Mouse (Mus musculus): ENCODE data around the gene Cog1. TPM values are rescaled to one million over a fixed set of nuclear protein-coding genes. Genes with fewer than 3 reads are reported as not detected.
A peak's percentile ranks its signal among the peaks of the same experiment; 100 is the strongest.

The Cog1 gene
- polyA plus RNA-seq, 1 experiment from 2014 or later = 19.6 TPM

DNA sequence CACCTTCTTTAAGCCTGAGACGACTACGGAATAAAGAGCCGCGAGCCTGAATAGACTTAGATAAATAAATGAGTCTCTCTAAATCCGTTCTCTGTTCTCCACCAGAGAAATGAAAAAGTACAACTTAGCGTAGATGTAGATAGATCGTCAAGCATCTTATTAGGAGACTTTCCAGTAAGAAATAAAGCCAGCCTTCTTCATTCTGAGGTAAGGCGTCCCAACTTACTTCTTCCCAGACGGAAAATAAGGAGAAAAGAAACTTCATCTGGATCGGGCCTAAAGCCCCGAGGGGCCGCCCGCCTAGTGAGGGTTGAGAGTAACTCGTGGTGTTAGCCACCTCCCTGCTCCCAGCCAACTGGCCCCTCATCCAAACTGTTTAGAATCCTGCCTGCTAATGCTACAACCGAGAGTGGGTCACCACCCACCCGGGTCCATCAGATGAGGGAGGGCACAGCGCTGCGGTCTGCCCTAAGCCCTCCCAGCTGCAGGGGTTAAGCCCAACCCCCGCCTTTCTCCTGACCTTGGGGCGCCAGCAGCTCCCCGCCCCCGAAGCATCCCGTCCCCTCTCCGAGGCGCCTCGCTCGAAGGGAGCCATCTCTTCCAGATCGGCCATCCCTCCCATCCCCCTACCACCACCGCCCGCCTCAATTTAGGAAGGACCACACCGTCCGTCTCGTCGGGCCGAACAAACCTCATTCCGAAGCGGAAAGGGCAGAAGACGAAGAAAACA lies 34.1 kb downstream of the Cog1 start:
- peak overlapping the region; percentile 87 for H3K4me2 ChIP-seq (replicated peaks; ENCODE audit: low read depth)
- no peaks in the 10 kb centered on the region for H3K9me3 ChIP-seq (ENCODE audit: control insufficient read depth)
- H3K27ac ChIP-seq (ENCODE audit: low read depth, low read length) = peak overlapping the region; percentile 96
- 2% methylated on average over 38 of the region's 38 CpGs for WGBS
- peak overlapping the region; percentile 86 for H3K9ac ChIP-seq (ENCODE audit: low read depth, low read length)
- no peak for TF ChIP-seq CTCF (IDR thresholded peaks at IDR 0.05; ENCODE audit: low read depth)
- peaks cover 5% of the 10 kb centered on the region for H3K36me3 ChIP-seq (ENCODE audit: control insufficient read depth, insufficient read depth)
- peak; percentile 6 for ATAC-seq
- peaks cover 11% of the 10 kb centered on the region for H3K4me1 ChIP-seq (replicated peaks; ENCODE audit: control insufficient read depth, insufficient read depth, low read length)
- H3K27me3 ChIP-seq (replicated peaks; ENCODE audit: control insufficient read depth, insufficient read depth, low read length) = no peaks in the 10 kb centered on the region
- H3K4me3 ChIP-seq (ENCODE audit: low read depth, low read length) = peak overlapping the region; percentile 84

- peak overlapping the region; percentile 84 for H3K4me3 ChIP-seq (ENCODE audit: low read depth, low read length)
- 0% methylated on average over 17 of the region's 38 CpGs for WGBS
- peak overlapping the region; percentile 96 for H3K27ac ChIP-seq (ENCODE audit: low read depth, low read length)
- H3K9ac ChIP-seq (ENCODE audit: low read depth, low read length) = peak overlapping the region; percentile 86
- no peak for TF ChIP-seq CTCF (IDR thresholded peaks at IDR 0.05; ENCODE audit: low read depth)
- H3K4me2 ChIP-seq (replicated peaks; ENCODE audit: low read depth) = peak overlapping the region; percentile 87
- ATAC-seq = peak; percentile 34; the same call in 1 of the 2 replicates
- H3K36me3 ChIP-seq (ENCODE audit: control insufficient read depth, insufficient read depth) = peaks cover 10% of the 10 kb centered on the region
- no peaks in the 10 kb centered on the region for H3K27me3 ChIP-seq (replicated peaks; ENCODE audit: control insufficient read depth, insufficient read depth, low read length)
- no peaks in the 10 kb centered on the region for H3K9me3 ChIP-seq (ENCODE audit: control insufficient read depth)
- H3K4me1 ChIP-seq (replicated peaks; ENCODE audit: control insufficient read depth, insufficient read depth, low read length) = peaks cover 11% of the 10 kb centered on the region
These were observed 34.6 kb downstream of the Cog1 start for GRCm38 (mm10) chr11:113683627-113683956.

- peaks cover 11% of the 10 kb centered on the region for H3K4me1 ChIP-seq (replicated peaks; ENCODE audit: control insufficient read depth, insufficient read depth, low read length)
- peak within 1 kb of the TSS; percentile 86 for H3K9ac ChIP-seq (ENCODE audit: low read depth, low read length)
- no peaks in the 10 kb centered on the region for H3K9me3 ChIP-seq (ENCODE audit: control insufficient read depth)
- H3K36me3 ChIP-seq (ENCODE audit: control insufficient read depth, insufficient read depth) = peaks cover 16% of the 10 kb centered on the region
- H3K27me3 ChIP-seq (replicated peaks; ENCODE audit: control insufficient read depth, insufficient read depth, low read length) = no peaks in the 10 kb centered on the region
- peak within 1 kb of the TSS; percentile 96 for H3K27ac ChIP-seq (ENCODE audit: low read depth, low read length)
- under 1% methylated on average over 73 of the region's 73 CpGs for WGBS
- TF ChIP-seq CTCF (IDR thresholded peaks at IDR 0.05; ENCODE audit: low read depth) = 0 out of 2 replicates have a peak, but pooled peaks have one; percentile 9
- H3K4me2 ChIP-seq (replicated peaks; ENCODE audit: low read depth) = peak within 1 kb of the TSS; percentile 87
- peak within 1 kb of the TSS; percentile 84 for H3K4me3 ChIP-seq (ENCODE audit: low read depth, low read length)
- peak; percentile 93 for ATAC-seq
These were observed 35.2 kb downstream of the Cog1 start, which contains the start of the genes Fam104a and D11Wsu47e for GRCm38 (mm10) chr11:113683957-113684706. TSS of gene Fam104a (minus strand) at chr11:113684155. TSS of gene D11Wsu47e (plus strand) at chr11:113684412.

GRCm38 (mm10) chr11:113684707-113685426 lies 35.9 kb downstream of the Cog1 start:
- Histone ChIP-seq H3K36me3 (ENCODE audit: control insufficient read depth, insufficient read depth) (peaks cover 16% of the 10 kb centered on the region), H3K27ac (ENCODE audit: low read depth, low read length) (peak overlapping the region; percentile 96; the same call in 1 of the 2 replicates), H3K4me1 (replicated peaks; ENCODE audit: control insufficient read depth, insufficient read depth, low read length) (peaks cover 11% of the 10 kb centered on the region), H3K9ac (ENCODE audit: low read depth, low read length) (peak overlapping the region; percentile 86), H3K4me3 (ENCODE audit: low read depth, low read length) (peak overlapping the region; percentile 84), H3K4me2 (replicated peaks; ENCODE audit: low read depth) (peak overlapping the region; percentile 87), H3K27me3 (replicated peaks; ENCODE audit: control insufficient read depth, insufficient read depth, low read length) (no peaks in the 10 kb centered on the region), H3K9me3 (ENCODE audit: control insufficient read depth) (no peaks in the 10 kb centered on the region)
- ATAC-seq = no peak
- WGBS = 38% methylated on average over 25 of the region's 25 CpGs
- no peak for TF ChIP-seq CTCF (IDR thresholded peaks at IDR 0.05; ENCODE audit: low read depth)

DNA sequence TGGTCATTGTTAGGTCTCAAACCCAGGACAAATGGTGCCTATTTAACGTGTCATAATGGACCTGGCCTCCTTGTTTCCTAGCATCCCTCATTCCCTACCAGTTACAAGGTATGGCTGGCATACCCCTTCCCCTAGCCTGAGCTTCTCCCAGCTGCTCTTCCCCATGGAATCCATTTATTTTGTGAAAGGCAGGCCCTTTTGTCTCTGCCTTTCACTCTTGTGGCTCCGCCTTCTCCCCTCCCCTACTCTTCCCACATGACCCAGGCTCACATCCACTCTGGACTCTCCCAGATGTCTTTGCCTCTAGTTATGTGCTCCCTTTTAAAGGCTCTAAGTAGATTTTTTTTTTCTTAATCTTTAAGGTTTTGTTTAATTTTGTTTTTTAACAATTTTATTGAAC lies 38.1 kb downstream of the Cog1 start:
- Histone ChIP-seq H3K4me2 (replicated peaks; ENCODE audit: low read depth) (no peak overlapping the region), H3K4me1 (replicated peaks; ENCODE audit: control insufficient read depth, insufficient read depth, low read length) (peaks cover 14% of the 10 kb centered on the region), H3K9ac (ENCODE audit: low read depth, low read length) (no peak overlapping the region), H3K27me3 (replicated peaks; ENCODE audit: control insufficient read depth, insufficient read depth, low read length) (no peaks in the 10 kb centered on the region), H3K36me3 (ENCODE audit: control insufficient read depth, insufficient read depth) (peaks cover 16% of the 10 kb centered on the region), H3K9me3 (ENCODE audit: control insufficient read depth) (no peaks in the 10 kb centered on the region), H3K4me3 (ENCODE audit: low read depth, low read length) (no peak overlapping the region), H3K27ac (ENCODE audit: low read depth, low read length) (no peak overlapping the region)
- WGBS = 78% methylated on average over 2 of the region's 2 CpGs
- no peak for TF ChIP-seq CTCF (IDR thresholded peaks at IDR 0.05; ENCODE audit: low read depth)
- no peak for ATAC-seq

DNA sequence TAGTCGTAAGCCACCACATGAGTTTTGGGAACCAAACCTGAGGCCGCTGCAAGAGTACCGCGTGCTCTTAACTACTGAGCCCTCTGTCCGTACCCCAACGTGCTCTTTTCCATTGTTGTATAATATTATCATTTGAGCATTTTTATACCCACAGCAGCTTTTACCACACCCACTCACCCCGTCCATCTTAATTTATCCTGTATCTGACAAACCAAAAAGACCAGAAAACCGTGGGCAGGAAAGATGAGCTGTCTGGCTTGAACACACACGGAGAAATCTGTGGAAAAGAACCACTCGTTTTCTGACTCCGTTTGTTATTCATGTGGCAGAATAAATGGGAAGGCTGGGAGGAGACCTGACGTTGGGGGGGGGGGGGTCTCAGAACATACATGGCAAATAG lies 41.5 kb downstream of the Cog1 start:
- peaks cover 38% of the 10 kb centered on the region for H3K36me3 ChIP-seq (ENCODE audit: control insufficient read depth, insufficient read depth)
- 88% methylated on average over 12 of the region's 12 CpGs for whole genome bisulfite sequencing
- H3K9ac ChIP-seq (ENCODE audit: low read depth, low read length) = no peak overlapping the region
- TF ChIP-seq CTCF (IDR thresholded peaks at IDR 0.05; ENCODE audit: low read depth) = no peak
- peak overlapping the region; percentile 57; the same call in 1 of the 2 replicates for H3K27ac ChIP-seq (ENCODE audit: low read depth, low read length)
- no peak overlapping the region for H3K4me2 ChIP-seq (replicated peaks; ENCODE audit: low read depth)
- no peaks in the 10 kb centered on the region for H3K27me3 ChIP-seq (replicated peaks; ENCODE audit: control insufficient read depth, insufficient read depth, low read length)
- no peaks in the 10 kb centered on the region for H3K9me3 ChIP-seq (ENCODE audit: control insufficient read depth)
- peaks cover 4% of the 10 kb centered on the region; the same call in 1 of the 2 replicates for H3K4me1 ChIP-seq (replicated peaks; ENCODE audit: control insufficient read depth, insufficient read depth, low read length)
- H3K4me3 ChIP-seq (ENCODE audit: low read depth, low read length) = no peak overlapping the region
- no peak for ATAC-seq

All from intestine, postnatal 0 days (tissue).